Mouse (Mus musculus) embryo, embryonic 10.5 days (tissue): Measurements from ENCODE around the gene Bahcc1.

Source experiments
- DNase-seq: peaks from one replicate; pipeline ENCODE4 v3.0.0-alpha.2; 2015; ENCODE audit warnings: low spot score

Bahcc1 gene

DNA sequence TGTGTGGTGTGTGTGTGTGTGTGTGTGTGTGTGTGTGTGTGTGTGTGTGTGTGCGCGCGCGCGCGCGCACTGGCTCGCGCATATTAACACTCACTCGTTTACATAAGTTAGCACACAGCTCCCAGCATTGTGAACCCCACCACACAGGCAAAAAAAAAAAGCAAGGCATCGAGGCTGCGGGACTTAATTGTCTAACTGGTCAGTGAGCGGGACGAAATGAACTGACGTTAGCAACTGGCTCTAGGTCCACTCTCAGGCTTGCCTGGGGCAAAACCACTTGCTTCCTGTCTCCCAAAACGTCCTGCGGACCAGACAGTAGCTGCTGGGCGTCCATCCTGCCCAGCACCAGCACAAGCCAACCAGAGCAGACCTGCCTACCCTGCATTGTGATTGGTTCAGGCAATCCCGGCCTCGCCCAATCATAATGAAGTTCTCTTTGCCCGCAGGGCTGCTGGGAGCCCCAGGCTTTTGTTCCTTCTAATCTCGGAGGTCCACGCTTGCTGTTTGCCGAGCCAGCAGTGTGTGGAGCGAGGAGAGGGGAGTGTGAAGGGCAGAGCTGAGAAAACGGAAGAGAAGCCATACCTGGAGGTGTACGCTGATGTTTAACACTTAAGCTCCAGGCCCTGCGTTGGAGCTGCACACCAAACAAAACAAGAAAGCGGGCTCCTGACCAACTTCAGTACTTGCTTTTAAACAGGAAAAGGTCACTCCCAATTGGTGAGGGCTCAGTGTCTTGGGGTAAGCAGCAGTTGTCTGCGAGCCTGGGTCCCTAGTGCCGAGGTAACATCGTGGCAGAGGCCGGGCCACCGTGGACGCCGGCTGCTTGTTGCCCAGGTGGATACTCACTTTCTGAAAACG, 83.3 kb downstream of the Bahcc1 start:
- peak; percentile 98 for DNase-seq

DNA sequence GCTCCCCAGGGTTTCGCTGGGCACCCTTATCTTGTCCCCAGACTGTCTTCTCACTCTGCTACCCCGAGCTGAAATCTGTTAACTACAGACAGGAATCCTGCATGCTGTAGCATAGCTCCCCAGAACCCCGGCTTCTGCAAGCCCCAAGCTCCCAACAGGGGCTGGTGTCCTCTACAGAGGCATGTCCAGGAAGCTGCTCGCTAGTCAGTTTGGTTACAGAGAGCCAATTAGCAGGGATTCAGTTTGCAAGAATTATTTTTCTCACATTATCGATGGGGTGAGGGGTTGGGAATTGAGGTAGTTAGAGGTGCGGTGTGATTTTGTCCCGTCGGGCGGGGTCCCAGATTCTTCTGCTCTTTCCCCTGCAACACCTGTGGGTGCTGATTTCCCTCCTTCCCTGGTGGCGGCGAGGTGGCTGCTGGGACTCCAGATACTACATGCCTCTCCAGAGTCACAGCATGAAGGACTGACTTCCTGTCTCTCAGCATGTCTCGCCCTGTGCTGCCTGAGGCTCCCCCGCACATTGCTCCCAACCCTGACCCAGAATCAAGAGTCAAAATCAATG, 84.0 kb downstream of the Bahcc1 start:
- peak; percentile 46 for DNase-seq

DNA sequence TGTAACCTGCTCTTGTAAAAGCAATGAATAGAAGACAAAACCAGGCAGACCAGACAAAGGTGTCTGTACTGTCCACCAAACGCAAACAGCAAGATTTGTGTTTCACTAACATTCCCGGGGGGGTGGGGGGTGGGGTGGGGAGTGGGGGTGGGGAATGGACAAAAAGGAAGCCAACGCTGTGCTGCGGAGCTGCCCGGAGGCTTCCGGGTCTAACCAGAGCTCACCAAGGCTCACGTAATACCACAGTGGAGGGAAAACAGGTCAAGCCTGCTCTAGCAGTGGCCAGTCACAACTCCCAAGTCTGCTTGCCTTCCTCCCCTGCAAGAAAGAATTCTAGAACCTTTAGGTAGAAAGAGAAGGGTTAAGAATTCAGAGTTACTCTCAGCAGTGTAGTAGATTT, 84.7 kb downstream of the Bahcc1 start:
- DNase-seq: no peak

DNA sequence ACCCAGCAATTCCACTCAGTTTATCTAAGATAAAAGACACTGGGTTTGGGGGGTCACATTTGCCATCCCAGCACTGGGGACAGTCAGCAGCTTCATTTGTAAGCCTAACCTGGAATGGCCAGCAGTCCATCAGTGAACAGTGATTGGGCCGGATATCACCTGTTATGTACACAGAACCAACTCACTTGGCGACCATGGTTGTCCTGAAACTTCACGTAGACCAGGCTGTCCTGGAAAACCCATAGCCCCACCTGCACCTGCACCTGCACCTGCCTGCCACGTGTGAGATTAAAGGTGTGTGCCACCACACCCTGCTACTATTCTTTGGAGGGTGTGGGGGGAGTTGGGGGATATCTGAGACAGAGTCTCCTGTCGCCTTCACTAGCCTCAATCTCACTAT, 86.6 kb downstream of the Bahcc1 start:
- DNase-seq: no peak

DNA sequence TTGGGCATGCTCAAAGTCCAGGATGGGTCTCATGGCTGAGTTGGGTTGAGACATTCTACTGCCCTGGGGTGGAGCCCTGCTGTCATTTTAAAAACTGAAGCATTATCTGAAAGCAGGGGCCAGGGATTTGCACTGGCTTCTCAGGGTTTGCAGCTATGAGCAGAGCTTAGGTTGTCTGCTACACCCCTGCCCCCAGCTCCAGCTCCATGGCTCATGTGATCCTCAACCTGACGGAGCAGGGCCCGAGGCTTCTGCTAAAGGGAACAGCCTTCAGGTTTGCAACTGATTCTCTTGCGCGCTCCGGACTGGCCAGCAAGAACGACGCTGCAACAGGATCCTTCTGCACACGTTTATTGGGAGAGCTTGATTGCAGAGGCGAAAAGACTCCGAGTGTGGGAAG, 87.4 kb downstream of the Bahcc1 start:
- no peak for DNase-seq

DNA sequence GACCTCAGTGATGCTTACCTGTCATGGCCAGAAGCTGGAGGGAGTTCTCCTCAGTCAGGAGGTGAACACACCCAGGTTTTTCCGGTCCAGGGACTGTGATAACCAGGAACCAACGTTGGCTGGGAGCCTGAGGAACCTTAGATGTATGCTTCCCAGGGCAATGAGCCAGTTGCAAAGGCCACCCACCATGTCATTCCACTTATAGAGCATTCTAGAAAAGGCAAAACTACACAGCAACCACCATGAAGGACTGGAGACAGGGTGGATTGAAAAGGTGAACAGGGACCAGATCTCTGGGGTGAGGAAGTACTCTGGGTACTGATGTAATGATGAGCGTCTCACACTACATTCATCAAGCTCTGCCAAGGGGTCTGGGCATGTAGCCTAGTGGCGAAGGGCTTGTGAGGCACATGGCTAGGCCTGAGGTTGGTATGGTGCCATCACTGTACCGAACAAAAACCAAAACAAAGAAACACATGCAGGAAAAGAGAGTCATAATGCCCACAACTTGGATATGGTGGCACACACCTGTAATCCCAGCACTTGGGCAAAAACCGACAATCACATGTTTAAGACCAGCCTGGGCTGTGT, 102.8 kb downstream of the Bahcc1 start:
- DNase-seq: no peak

DNA sequence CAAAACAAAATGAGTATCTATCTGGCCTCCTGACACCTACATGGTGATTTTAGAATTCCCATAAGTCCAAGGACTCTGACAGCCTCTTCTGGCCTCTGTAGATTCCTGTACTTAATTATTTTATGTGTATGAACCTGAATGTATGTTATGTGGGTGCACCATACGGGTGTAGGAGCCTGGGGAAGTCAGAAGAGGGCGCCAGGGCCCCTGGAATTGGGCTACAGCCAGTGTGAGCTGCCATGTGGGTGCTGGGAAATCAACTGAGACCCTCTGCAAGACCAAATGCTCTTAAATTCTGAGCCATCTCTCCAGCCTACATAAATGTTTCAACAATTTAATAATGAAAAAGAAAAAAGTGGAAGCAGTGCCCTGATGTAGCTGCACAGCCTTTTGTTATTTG, 104.7 kb downstream of the Bahcc1 start:
- DNase-seq: no peak

DNA sequence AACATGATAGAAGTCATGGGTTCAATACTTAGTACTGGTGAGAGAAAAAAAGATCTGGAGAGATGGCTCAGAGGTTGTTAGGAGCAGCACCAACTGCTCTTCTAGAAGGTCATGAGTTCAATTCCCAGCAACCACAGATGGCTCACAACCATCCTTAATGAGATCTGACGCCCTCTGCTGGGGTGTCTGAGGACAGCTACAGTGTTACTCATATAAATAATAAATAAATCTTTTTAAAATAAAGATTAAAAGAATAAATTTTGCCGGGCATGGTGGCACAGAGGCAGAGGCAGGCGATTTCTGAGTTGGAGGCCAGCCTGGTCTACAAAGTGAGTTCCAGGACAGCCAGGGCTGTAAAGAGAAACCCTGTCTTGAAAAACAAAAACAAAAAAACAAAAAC, 106.0 kb downstream of the Bahcc1 start:
- DNase-seq: no peak

DNA sequence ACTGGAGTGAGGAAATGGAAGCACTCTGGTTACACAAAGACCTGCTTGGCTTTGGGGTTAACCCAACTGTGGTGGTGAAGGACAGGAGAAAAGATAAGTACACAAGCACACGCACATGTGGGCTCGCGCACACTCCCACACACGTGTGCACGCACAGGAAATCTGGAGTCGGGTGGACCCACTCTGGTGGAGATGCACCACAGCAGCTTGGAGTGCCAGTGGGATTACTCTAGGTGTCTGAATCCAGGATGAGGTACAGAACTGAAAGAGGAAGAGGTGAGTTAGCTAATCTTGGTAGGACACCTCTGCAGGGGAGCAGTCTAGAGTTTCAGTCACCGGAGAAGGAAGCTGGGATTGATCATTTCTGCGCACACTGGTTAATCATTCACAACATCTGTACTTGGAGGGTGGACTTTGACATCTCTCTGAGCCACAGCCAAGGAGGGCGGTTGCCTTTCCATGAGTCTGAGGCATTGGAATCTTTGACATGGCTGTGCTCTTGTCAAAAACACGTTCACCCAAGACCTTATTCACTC, 107.3 kb downstream of the Bahcc1 start:
- DNase-seq: no peak

DNA sequence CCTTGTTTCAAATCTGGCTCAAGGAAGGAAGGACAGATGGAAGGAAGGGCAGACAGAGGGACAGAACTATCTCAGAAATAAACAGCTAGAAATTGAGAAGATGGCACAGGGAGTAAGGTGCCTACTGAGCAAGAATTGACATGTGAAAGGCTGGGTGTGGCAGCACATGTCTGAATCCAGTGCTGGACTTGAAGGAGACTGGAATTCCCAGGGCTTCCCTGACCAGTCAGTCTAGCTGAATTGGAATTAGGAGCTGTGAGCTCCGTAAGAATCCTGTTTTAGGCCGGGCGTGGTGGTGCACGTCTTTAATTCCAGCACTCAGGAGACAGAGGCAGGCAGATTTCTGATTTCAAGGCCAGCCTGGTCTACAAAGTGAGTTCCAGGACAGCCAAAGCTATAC, 108.9 kb downstream of the Bahcc1 start:
- DNase-seq: no peak
